Mouse (Mus musculus) small intestine, adult 2 months (tissue): Measurements from ENCODE around the gene Fbln2.

Experiments used
- CTCF ChIP-seq: fragments of 200-500 bp; IDR thresholded peaks from 2 replicates; pipeline ENCODE4 v1.5.1; 2012; ENCODE audit warnings: low read depth, mild to moderate bottlenecking, control low read depth, inconsistent platforms, low read length, moderate library complexity, mixed read lengths; ENCODE audit not compliant: insufficient replicate concordance, insufficient read length; ENCODE audit errors: extremely low read depth
- POLR2A ChIP-seq: fragments of 200-500 bp; IDR thresholded peaks from 2 replicates; pipeline ENCODE4 v1.6.1; 2012; ENCODE audit warnings: low read depth, mild to moderate bottlenecking, control low read depth, inconsistent platforms, low read length, moderate library complexity

- TF ChIP-seq CTCF (no peak), POLR2A (no peak)
Observed at GRCm38 (mm10) chr6:91192851-91193545, 19.3 kb upstream of the Fbln2 start.
